Mouse (Mus musculus) midbrain, postnatal 0 days (tissue): Measurements from ENCODE around the gene Adk. TPM values are rescaled to one million over a fixed set of nuclear protein-coding genes. Genes with fewer than 3 reads are reported as not detected.

Experiments
- ATAC-seq: fragments of 200-750 bp; cut with Nextera tagmentation; 2 replicates; pipeline ENCODE4 v1.8.0; 2017; ENCODE audit warnings: moderate number of reproducible peaks, mild to moderate bottlenecking, moderate TSS enrichment, moderate library complexity; ENCODE audit not compliant: low FRiP score
- DNase-seq: peaks from one replicate; pipeline ENCODE4 v3.0.0-alpha.2; 2015; ENCODE audit warnings: low spot score
- H3K27ac ChIP-seq: fragments of 300-500 bp; sonication (generic); 2 replicates; pipeline ENCODE4 v1.5.1; 2014; ENCODE audit warnings: low read depth, mild to moderate bottlenecking, low read length, mixed read lengths
- H3K27me3 ChIP-seq: fragments of 300-500 bp; sonication (generic); 2 replicates; pipeline ENCODE4 v1.6.1; 2014; ENCODE audit warnings: low read length, control low read depth, mixed read lengths; ENCODE audit not compliant: insufficient read depth
- H3K36me3 ChIP-seq: fragments of 300-500 bp; sonication (generic); 2 replicates; pipeline ENCODE4 v1.6.1; 2014; ENCODE audit warnings: low read length, control low read depth, mixed read lengths; ENCODE audit not compliant: insufficient read depth
- H3K4me1 ChIP-seq: fragments of 300-500 bp; sonication (generic); 2 replicates; pipeline ENCODE4 v1.6.1; 2014; ENCODE audit warnings: mild to moderate bottlenecking, control low read depth, antibody characterized with exemption, low read length, mixed read lengths; ENCODE audit not compliant: insufficient read depth
- H3K4me2 ChIP-seq: fragments of 300-500 bp; sonication (generic); 2 replicates; pipeline ENCODE4 v1.6.1; 2014; ENCODE audit warnings: low read depth, mild to moderate bottlenecking, low read length, mixed read lengths; ENCODE audit not compliant: poor library complexity, severe bottlenecking
- H3K4me3 ChIP-seq: fragments of 300-500 bp; sonication (generic); 2 replicates; pipeline ENCODE4 v1.5.1; 2014; ENCODE audit warnings: low read depth, mild to moderate bottlenecking, low read length, moderate library complexity
- H3K9ac ChIP-seq: fragments of 300-500 bp; sonication (generic); replicated peaks from 2 replicates; pipeline ENCODE4 v1.6.1; 2014; ENCODE audit warnings: mild to moderate bottlenecking, low read length, moderate library complexity, mixed read lengths; ENCODE audit not compliant: poor library complexity, severe bottlenecking
- H3K9me3 ChIP-seq: fragments of 300-500 bp; sonication (generic); 2 replicates; pipeline ENCODE4 v1.6.1; 2016; ENCODE audit warnings: low read length, control low read depth
- CTCF ChIP-seq: IDR thresholded peaks from 2 replicates; pipeline ENCODE4 v1.5.1; 2016; ENCODE audit warnings: antibody characterized with exemption, mild to moderate bottlenecking
- WGBS: fragments of 180-500 bp; shearing (Covaris S2); extraction: QIAGEN DNeasy Blood & Tissue Kit; methylation state at CpG from one replicate; pipeline ENCODE4 v1.1.7; 2014; 5-methylcytosine and 5-hydroxymethylcytosine counted together
- polyA plus RNA-seq: library from polyadenylated mRNA; unstranded; fragments of >200 nt; fragmentation: Nextera tagmentation; extraction: Ambion mirVana; gene quantifications from 2 replicates; pipeline ENCODE4 v1.2.1, GENCODE M21; 2015
- total RNA-seq: library from RNA; depleted of rRNA; stranded (reverse); fragments of >200 nt; gene quantifications from 2 replicates; pipeline ENCODE4 v1.2.3, GENCODE M21; 2014

Gene Adk
- total and polyA plus RNA-seq, 2 experiments from 2014 or later = 25.3 to 50.6 TPM

GRCm38 (mm10) chr14:21142603-21143002, 90.2 kb downstream of the Adk start:
- no peaks in the 10 kb centered on the region for H3K9me3 ChIP-seq

GRCm38 (mm10) chr14:21143406-21144115, 91.2 kb downstream of the Adk start:
- no peaks in the 10 kb centered on the region for H3K4me1 ChIP-seq
- no peak overlapping the region for H3K4me3 ChIP-seq
- H3K4me2 ChIP-seq = no peak overlapping the region
- TF ChIP-seq CTCF = peak; percentile 74
- H3K9me3 ChIP-seq = no peaks in the 10 kb centered on the region
- H3K27me3 ChIP-seq = no peaks in the 10 kb centered on the region
- H3K36me3 ChIP-seq = no peaks in the 10 kb centered on the region
- H3K27ac ChIP-seq = no peak overlapping the region
- 69% methylated on average over 8 of the region's 8 CpGs for WGBS
- no peak for ATAC-seq
- no peak overlapping the region for H3K9ac ChIP-seq
- peak; percentile 59 for DNase-seq

More at GRCm38 (mm10) chr14:21142603-21143002, 90.2 kb downstream of the Adk start:
- Histone ChIP-seq H3K4me2 (no peak overlapping the region), H3K4me3 (no peak overlapping the region), H3K36me3 (no peaks in the 10 kb centered on the region), H3K9ac (no peak overlapping the region), H3K4me1 (no peaks in the 10 kb centered on the region), H3K27ac (no peak overlapping the region), H3K27me3 (no peaks in the 10 kb centered on the region)
- WGBS = 91% methylated on average over 1 of the region's 1 CpGs
- DNase-seq (no peak), ATAC-seq (no peak)
- no peak for TF ChIP-seq CTCF

- Histone ChIP-seq H3K4me1 (no peaks in the 10 kb centered on the region), H3K36me3 (no peaks in the 10 kb centered on the region), H3K27me3 (no peaks in the 10 kb centered on the region), H3K9ac (no peak overlapping the region), H3K4me2 (no peak overlapping the region), H3K9me3 (no peaks in the 10 kb centered on the region), H3K4me3 (no peak overlapping the region), H3K27ac (no peak overlapping the region)
- 83% methylated on average over 1 of the region's 1 CpGs for WGBS
- no peak for DNase-seq
- ATAC-seq = no peak
- no peak for TF ChIP-seq CTCF
These were observed 94.8 kb downstream of the Adk start for GRCm38 (mm10) chr14:21147171-21147570.

GRCm38 (mm10) chr14:21150301-21150700, 97.9 kb downstream of the Adk start:
- TF ChIP-seq CTCF = no peak
- 79% methylated on average over 4 of the region's 4 CpGs for WGBS

GRCm38 (mm10) chr14:21152055-21152454, 99.7 kb downstream of the Adk start:
- no peaks in the 10 kb centered on the region for H3K4me1 ChIP-seq
- no peak for ATAC-seq
- no peak for DNase-seq
- no peak overlapping the region for H3K4me2 ChIP-seq
- 91% methylated on average over 6 of the region's 6 CpGs for WGBS
- H3K9me3 ChIP-seq = no peaks in the 10 kb centered on the region
- no peak overlapping the region for H3K4me3 ChIP-seq
- no peak overlapping the region for H3K9ac ChIP-seq
- H3K27ac ChIP-seq = no peak overlapping the region
- no peaks in the 10 kb centered on the region for H3K36me3 ChIP-seq
- TF ChIP-seq CTCF = no peak
- H3K27me3 ChIP-seq = no peaks in the 10 kb centered on the region

More at GRCm38 (mm10) chr14:21150301-21150700, 97.9 kb downstream of the Adk start:
- Histone ChIP-seq H3K9me3 (no peaks in the 10 kb centered on the region), H3K27ac (no peak overlapping the region), H3K27me3 (no peaks in the 10 kb centered on the region), H3K36me3 (no peaks in the 10 kb centered on the region), H3K9ac (no peak overlapping the region), H3K4me2 (no peak overlapping the region), H3K4me1 (no peaks in the 10 kb centered on the region), H3K4me3 (no peak overlapping the region)
- ATAC-seq (no peak), DNase-seq (no peak)

GRCm38 (mm10) chr14:21165706-21166105, 113.3 kb downstream of the Adk start:
- Histone ChIP-seq H3K36me3 (no peaks in the 10 kb centered on the region), H3K4me1 (no peaks in the 10 kb centered on the region), H3K9me3 (no peaks in the 10 kb centered on the region), H3K27ac (no peak overlapping the region), H3K4me2 (no peak overlapping the region), H3K27me3 (no peaks in the 10 kb centered on the region), H3K9ac (no peak overlapping the region), H3K4me3 (no peak overlapping the region)
- ATAC-seq = no peak
- TF ChIP-seq CTCF = no peak
- WGBS = 60% methylated on average over 10 of the region's 10 CpGs
- DNase-seq = no peak
